Comparison of ENCODE assay signal across 10 mouse cellular contexts in genomic region chr9:121797722-121798121, GRCm38 (mm10). TPM values are rescaled to one million over a fixed set of nuclear protein-coding genes. Genes with fewer than 3 reads are reported as not detected.
A peak's percentile ranks its signal among the peaks of the same experiment; 100 is the strongest.
DNase-seq lines count a peak whose midpoint lies in the region; ATAC-seq and TF ChIP-seq lines count a peak whose summit lies in the region.
"Had no signal": no experiment of that assay in that cellular context is flagged by ENCODE, and none has a peak within 500 bp of the region (broad histone marks: within the 10 kb centered on the region; RNA-seq: fewer than 3 reads in every experiment).

No protein-coding gene starts in this region.

- TF ChIP-seq POLR2A in kidney, adult 2 months (IDR thresholded peaks at IDR 0.05; ENCODE audit: low read depth, low read length), result no peak
- TF ChIP-seq POLR2A in limb, embryonic 14.5 days (IDR thresholded peaks at IDR 0.05; ENCODE audit: borderline replicate concordance, extremely low read depth, insufficient read depth, insufficient read length), result no peak

- H3K9me3 ChIP-seq in liver, postnatal 0 days (ENCODE audit: low read length), result no peaks in the 10 kb centered on the region
- no peaks in the 10 kb centered on the region for H3K9me3 ChIP-seq in liver, embryonic 11.5 days (ENCODE audit: control insufficient read depth, low read length)
- H3K9me3 ChIP-seq in limb, embryonic 14.5 days (ENCODE audit: control insufficient read depth, low read length), result no peaks in the 10 kb centered on the region
- H3K9me3 ChIP-seq in stomach, embryonic 16.5 days (replicated peaks; ENCODE audit: control insufficient read depth, low read length), result no peaks in the 10 kb centered on the region

- no peaks in the 10 kb centered on the region for H3K27me3 ChIP-seq in liver, postnatal 0 days (ENCODE audit: insufficient read depth, low read length)
- no peaks in the 10 kb centered on the region; the same call in 1 of the 2 replicates for H3K27me3 ChIP-seq in liver, embryonic 11.5 days (replicated peaks; ENCODE audit: control insufficient read depth, insufficient read depth, low read length)
- no peaks in the 10 kb centered on the region for H3K27me3 ChIP-seq in kidney, adult 2 months (replicated peaks; ENCODE audit: control insufficient read depth, insufficient read depth, low read length)
- no peaks in the 10 kb centered on the region for H3K27me3 ChIP-seq in limb, embryonic 14.5 days (ENCODE audit: control insufficient read depth, insufficient read depth, low read length)
- H3K27me3 ChIP-seq in stomach, embryonic 16.5 days (ENCODE audit: control insufficient read depth, insufficient read depth, low read length), result no peaks in the 10 kb centered on the region

- 20% methylated on average over 12 of the region's 12 CpGs for WGBS in liver, postnatal 0 days (ENCODE audit: insufficient replicate concordance)
- 21% methylated on average over 12 of the region's 12 CpGs for WGBS in liver, embryonic 11.5 days
- 13% methylated on average over 12 of the region's 12 CpGs for WGBS in kidney, adult 2 months
- 12% methylated on average over 12 of the region's 12 CpGs for WGBS in limb, embryonic 14.5 days
- WGBS in stomach, embryonic 16.5 days, result 15% methylated on average over 12 of the region's 12 CpGs

- H3K4me2 ChIP-seq in liver, postnatal 0 days (ENCODE audit: low read depth, low read length), result no peak overlapping the region
- H3K4me2 ChIP-seq in liver, embryonic 11.5 days, result no peak overlapping the region
- H3K4me2 ChIP-seq in limb, embryonic 14.5 days (replicated peaks; ENCODE audit: low read depth, low read length, severe bottlenecking), result no peak overlapping the region
- H3K4me2 ChIP-seq in stomach, embryonic 16.5 days (ENCODE audit: low read depth, low read length), result peak overlapping the region; percentile 26; the same call in 1 of the 2 replicates

- H3K27ac ChIP-seq in liver, postnatal 0 days (ENCODE audit: low read depth), result no peak overlapping the region
- H3K27ac ChIP-seq in liver, embryonic 11.5 days (ENCODE audit: low read depth, low read length), result no peak overlapping the region
- H3K27ac ChIP-seq in kidney, adult 2 months (ENCODE audit: insufficient read depth, low read depth, low read length), result no peak overlapping the region
- no peak overlapping the region for H3K27ac ChIP-seq in limb, embryonic 14.5 days (replicated peaks; ENCODE audit: low read depth, low read length)
- no peak overlapping the region for H3K27ac ChIP-seq in stomach, embryonic 16.5 days (ENCODE audit: low read length)

- peak; percentile 55 for DNase-seq in liver, postnatal 0 days
- DNase-seq in liver, embryonic 11.5 days (ENCODE audit: low spot score), result no peak
- peak; percentile 67 for DNase-seq in kidney, adult 2 months
- peak; percentile 26 for DNase-seq in limb, embryonic 14.5 days (ENCODE audit: low spot score)
- DNase-seq in gastrocnemius, postnatal 14 days, result no peak
- DNase-seq in cerebellum, adult 18-20 months, result no peak
- DNase-seq in left cerebral cortex, adult 9 months (ENCODE audit: low spot score in 2 of 2), result no peak
- DNase-seq: heart, postnatal 10 days had no signal

- no peak overlapping the region for H3K9ac ChIP-seq in liver, postnatal 0 days (replicated peaks)
- no peak overlapping the region for H3K9ac ChIP-seq in liver, embryonic 11.5 days (ENCODE audit: low read depth, low read length)
- H3K9ac ChIP-seq in limb, embryonic 14.5 days (ENCODE audit: low read depth, low read length, severe bottlenecking), result no peak overlapping the region
- 0 out of 2 replicates have a peak overlapping the region, but pooled peaks have one; percentile 3 for H3K9ac ChIP-seq in stomach, embryonic 16.5 days (ENCODE audit: low read length)

- ATAC-seq in liver, postnatal 0 days, result no peak
- ATAC-seq in liver, embryonic 11.5 days (replicated peaks; ENCODE audit: low FRiP score), result no peak
- ATAC-seq in limb, embryonic 14.5 days (ENCODE audit: low FRiP score, low read depth), result no peak
- peak; percentile 51 for ATAC-seq in stomach, embryonic 16.5 days (ENCODE audit: insufficient read depth, low FRiP score)

- H3K4me3 ChIP-seq in liver, postnatal 0 days (ENCODE audit: low read depth, low read length), result no peak overlapping the region
- H3K4me3 ChIP-seq in liver, embryonic 11.5 days (ENCODE audit: low read depth, low read length), result no peak overlapping the region
- no peak overlapping the region for H3K4me3 ChIP-seq in kidney, adult 2 months (ENCODE audit: insufficient read depth, low read depth, low read length)
- H3K4me3 ChIP-seq in limb, embryonic 14.5 days (replicated peaks; ENCODE audit: low read length), result no peak overlapping the region
- H3K4me3 ChIP-seq in stomach, embryonic 16.5 days (replicated peaks; ENCODE audit: low read length), result no peak overlapping the region
- H3K4me3 ChIP-seq: erythroblast, embryonic 14.5 days had no signal

- H3K36me3 ChIP-seq in liver, postnatal 0 days (replicated peaks; ENCODE audit: insufficient read depth, low read length), result no peaks in the 10 kb centered on the region
- no peaks in the 10 kb centered on the region for H3K36me3 ChIP-seq in liver, embryonic 11.5 days (ENCODE audit: control insufficient read depth, insufficient read depth, low read length)
- H3K36me3 ChIP-seq in kidney, adult 2 months (ENCODE audit: control insufficient read depth, insufficient read depth, low read length), result no peaks in the 10 kb centered on the region
- no peaks in the 10 kb centered on the region for H3K36me3 ChIP-seq in limb, embryonic 14.5 days (ENCODE audit: control insufficient read depth, insufficient read depth, low read length)
- H3K36me3 ChIP-seq in stomach, embryonic 16.5 days (ENCODE audit: control insufficient read depth, insufficient read depth, low read length), result no peaks in the 10 kb centered on the region

- no peak for TF ChIP-seq EP300 in liver, postnatal 0 days (IDR thresholded peaks at IDR 0.05; ENCODE audit: low read depth)

- H3K4me1 ChIP-seq in liver, postnatal 0 days (ENCODE audit: insufficient read depth), result 0 out of 2 replicates have a peak, but pooled peaks cover 4% of the 10 kb centered on the region
- H3K4me1 ChIP-seq in liver, embryonic 11.5 days (replicated peaks; ENCODE audit: control insufficient read depth, insufficient read depth, low read length), result 0 out of 2 replicates have a peak, but pooled peaks cover 1% of the 10 kb centered on the region
- H3K4me1 ChIP-seq in kidney, adult 2 months (ENCODE audit: control insufficient read depth, insufficient read depth, low read length), result no peaks in the 10 kb centered on the region
- H3K4me1 ChIP-seq in limb, embryonic 14.5 days (ENCODE audit: control insufficient read depth, insufficient read depth, low read length), result peaks cover 3% of the 10 kb centered on the region; the same call in 1 of the 2 replicates
- H3K4me1 ChIP-seq in stomach, embryonic 16.5 days (ENCODE audit: control insufficient read depth, insufficient read depth, low read length), result peaks cover 10% of the 10 kb centered on the region; the same call in 1 of the 2 replicates

- TF ChIP-seq CTCF in liver, postnatal 0 days (IDR thresholded peaks at IDR 0.05; ENCODE audit: low read depth), result no peak
- no peak for TF ChIP-seq CTCF in kidney, adult 2 months (conservative IDR thresholded peaks at IDR 0.05; ENCODE audit: insufficient read depth, insufficient read length, low read depth, low read length)

- intact Hi-C loops in gastrocnemius, postnatal 14 days (cut with DNase I; ENCODE audit: low total_unique reads), result no loop called here

RNA-seq across cellular contexts. Expression of gene Hhatl, which starts 5.4 kb away (rescaled TPM):
- 0.73 TPM in 1 of 2 replicates, not detected in the other for polyA plus RNA-seq in liver, postnatal 0 days (2015; fragmentation: Nextera tagmentation; extraction: Ambion mirVana)
- polyA plus RNA-seq in liver, embryonic 11.5 days (2014; fragmentation: Nextera tagmentation; extraction: Ambion mirVana), result not detected in 2 replicates
- 19.1 and 22.5 TPM in 2 replicates for polyA plus RNA-seq in kidney, adult 2 months (2012; rRNA removed)
- 1.9 and 2.0 TPM in 2 replicates for polyA plus RNA-seq in limb, embryonic 14.5 days (2012; rRNA removed)
- polyA plus RNA-seq in limb, embryonic 14.5 days (2014; fragmentation: Nextera tagmentation; extraction: Ambion mirVana), result 1.1 and 1.7 TPM in 2 replicates
- polyA plus RNA-seq in stomach, embryonic 16.5 days (2015; fragmentation: Nextera tagmentation; extraction: Ambion mirVana), result 2.2 and 4.3 TPM in 2 replicates
- total RNA-seq in gastrocnemius, postnatal 14 days (2021), result 100 to 1,000 TPM; 276 to 284 TPM
- polyA plus RNA-seq: erythroblast, embryonic 14.5 days had no signal

RNA-seq across cellular contexts. Expression of gene Klhl40, which starts 20.3 kb away (rescaled TPM):
- polyA plus RNA-seq in liver, postnatal 0 days (2015; fragmentation: Nextera tagmentation; extraction: Ambion mirVana), result 0.13 and 0.81 TPM in 2 replicates
- polyA plus RNA-seq in liver, embryonic 11.5 days (2014; fragmentation: Nextera tagmentation; extraction: Ambion mirVana), result not detected in 2 replicates
- polyA plus RNA-seq in kidney, adult 2 months (2012; rRNA removed), result 1.6 TPM in 1 of 2 replicates, not detected in the other
- 12.4 and 14.1 TPM in 2 replicates for polyA plus RNA-seq in limb, embryonic 14.5 days (2012; rRNA removed)
- 16.0 and 20.8 TPM in 2 replicates for polyA plus RNA-seq in limb, embryonic 14.5 days (2014; fragmentation: Nextera tagmentation; extraction: Ambion mirVana)
- polyA plus RNA-seq in stomach, embryonic 16.5 days (2015; fragmentation: Nextera tagmentation; extraction: Ambion mirVana), result 0.45 and 8.0 TPM in 2 replicates
- 100 to 1,000 TPM; 116 to 158 TPM for total RNA-seq in gastrocnemius, postnatal 14 days (2021)
- polyA plus RNA-seq: erythroblast, embryonic 14.5 days had no signal

RNA-seq across cellular contexts. Expression of gene Zfp651, which starts 38.6 kb away (rescaled TPM):
- polyA plus RNA-seq in liver, postnatal 0 days (2015; fragmentation: Nextera tagmentation; extraction: Ambion mirVana), result 0.68 and 1.5 TPM in 2 replicates
- 4.0 and 4.4 TPM in 2 replicates for polyA plus RNA-seq in liver, embryonic 11.5 days (2014; fragmentation: Nextera tagmentation; extraction: Ambion mirVana)
- polyA plus RNA-seq in kidney, adult 2 months (2012; rRNA removed), result 25.4 and 29.5 TPM in 2 replicates
- 64.0 and 71.0 TPM in 2 replicates for polyA plus RNA-seq in limb, embryonic 14.5 days (2012; rRNA removed)
- polyA plus RNA-seq in limb, embryonic 14.5 days (2014; fragmentation: Nextera tagmentation; extraction: Ambion mirVana), result 20.0 and 30.3 TPM in 2 replicates
- polyA plus RNA-seq in stomach, embryonic 16.5 days (2015; fragmentation: Nextera tagmentation; extraction: Ambion mirVana), result 7.9 and 8.0 TPM in 2 replicates
- 10 to 100 TPM; 51.5 to 56.1 TPM for total RNA-seq in gastrocnemius, postnatal 14 days (2021)

RNA-seq across cellular contexts. Expression of gene Ccdc13, which starts 41.5 kb away (rescaled TPM):
- polyA plus RNA-seq in liver, postnatal 0 days (2015; fragmentation: Nextera tagmentation; extraction: Ambion mirVana), result not detected in 2 replicates
- 0.49 TPM in 1 of 2 replicates, not detected in the other for polyA plus RNA-seq in liver, embryonic 11.5 days (2014; fragmentation: Nextera tagmentation; extraction: Ambion mirVana)
- 0.30 TPM in 2 replicates for polyA plus RNA-seq in kidney, adult 2 months (2012; rRNA removed)
- 0.58 and 0.79 TPM in 2 replicates for polyA plus RNA-seq in limb, embryonic 14.5 days (2012; rRNA removed)
- 0.47 and 0.59 TPM in 2 replicates for polyA plus RNA-seq in limb, embryonic 14.5 days (2014; fragmentation: Nextera tagmentation; extraction: Ambion mirVana)
- 0.56 and 0.59 TPM in 2 replicates for polyA plus RNA-seq in stomach, embryonic 16.5 days (2015; fragmentation: Nextera tagmentation; extraction: Ambion mirVana)
- total RNA-seq in gastrocnemius, postnatal 14 days (2021), result under 1 TPM; 0.22 to 0.35 TPM
- total RNA-seq: heart, postnatal 10 days had no signal
- polyA plus RNA-seq: erythroblast, embryonic 14.5 days had no signal

Comparison
In these comparisons a context has a peak if more than half of its experiments do, and no peak if none do; other contexts are left out.
1. DNase-seq: peak in liver, postnatal 0 days (single experiment), kidney, adult 2 months (single experiment) and limb, embryonic 14.5 days (single experiment); none in liver, embryonic 11.5 days (single experiment), gastrocnemius, postnatal 14 days (single experiment), cerebellum, adult 18-20 months (0 of 2) and left cerebral cortex, adult 9 months (0 of 2).